Mouse (Mus musculus) forebrain, embryonic 15.5 days (tissue): ENCODE data around the gene Ap3s2. TPM values are rescaled to one million over a fixed set of nuclear protein-coding genes. Genes with fewer than 3 reads are reported as not detected.

ENCODE experiments used
- ATAC-seq: fragments of 200-750 bp; cut with Nextera tagmentation; replicated peaks from 2 replicates; pipeline ENCODE4 v1.8.0; 2017; ENCODE audit warnings: mild to moderate bottlenecking, moderate TSS enrichment, moderate library complexity
- H3K27ac ChIP-seq: fragments of 300-500 bp; sonication (generic); replicated peaks from 2 replicates; pipeline ENCODE4 v1.5.1; 2015; ENCODE audit warnings: mild to moderate bottlenecking, inconsistent platforms
- H3K27me3 ChIP-seq: fragments of 300-500 bp; sonication (generic); 2 replicates; pipeline ENCODE4 v1.6.1; 2015; ENCODE audit warnings: inconsistent platforms
- H3K36me3 ChIP-seq: fragments of 300-500 bp; sonication (generic); 2 replicates; pipeline ENCODE4 v1.6.1; 2015; ENCODE audit warnings: mild to moderate bottlenecking, inconsistent platforms
- H3K4me1 ChIP-seq: fragments of 300-500 bp; sonication (generic); 2 replicates; pipeline ENCODE4 v1.6.1; 2015; ENCODE audit warnings: inconsistent platforms
- H3K4me2 ChIP-seq: fragments of 300-500 bp; sonication (generic); replicated peaks from 2 replicates; pipeline ENCODE4 v1.6.1; 2015; ENCODE audit warnings: mild to moderate bottlenecking, inconsistent platforms
- H3K4me3 ChIP-seq: fragments of 300-500 bp; sonication (generic); 2 replicates; pipeline ENCODE4 v1.5.1; 2015; ENCODE audit warnings: mild to moderate bottlenecking, inconsistent platforms
- H3K9ac ChIP-seq: fragments of 300-500 bp; sonication (generic); replicated peaks from 2 replicates; pipeline ENCODE4 v1.6.1; 2015; ENCODE audit warnings: mild to moderate bottlenecking, inconsistent platforms
- H3K9me3 ChIP-seq: fragments of 300-500 bp; sonication (generic); 2 replicates; pipeline ENCODE4 v1.6.1; 2016; ENCODE audit warnings: inconsistent platforms
- WGBS: fragments of 180-500 bp; shearing (Covaris S2); methylation state at CpG from one replicate; pipeline ENCODE4 v1.1.7; 2015; ENCODE audit warnings: mixed read lengths; 5-methylcytosine and 5-hydroxymethylcytosine counted together
- polyA plus RNA-seq: library from polyadenylated mRNA; unstranded; fragments of >200 nt; fragmentation: Nextera tagmentation; extraction: Ambion mirVana; gene quantifications from 2 replicates; pipeline ENCODE4 v1.2.1, GENCODE M21; 2015

The Ap3s2 gene
- polyA plus RNA-seq, 1 experiment from 2014 or later, result 42.7 TPM

- H3K36me3 ChIP-seq, result peaks cover 50% of the 10 kb centered on the region
- H3K4me2 ChIP-seq, result no peak overlapping the region
- ATAC-seq, result no peak
- H3K4me1 ChIP-seq, result no peaks in the 10 kb centered on the region
- H3K9me3 ChIP-seq, result no peaks in the 10 kb centered on the region
- no peak overlapping the region for H3K4me3 ChIP-seq
- H3K27me3 ChIP-seq, result no peaks in the 10 kb centered on the region
- no peak overlapping the region for H3K9ac ChIP-seq
- no peak overlapping the region for H3K27ac ChIP-seq
- 96% methylated on average over 6 of the region's 6 CpGs for WGBS
Measured at GRCm38 (mm10) chr7:79881901-79882300, 38.5 kb downstream of the Ap3s2 start.

DNA sequence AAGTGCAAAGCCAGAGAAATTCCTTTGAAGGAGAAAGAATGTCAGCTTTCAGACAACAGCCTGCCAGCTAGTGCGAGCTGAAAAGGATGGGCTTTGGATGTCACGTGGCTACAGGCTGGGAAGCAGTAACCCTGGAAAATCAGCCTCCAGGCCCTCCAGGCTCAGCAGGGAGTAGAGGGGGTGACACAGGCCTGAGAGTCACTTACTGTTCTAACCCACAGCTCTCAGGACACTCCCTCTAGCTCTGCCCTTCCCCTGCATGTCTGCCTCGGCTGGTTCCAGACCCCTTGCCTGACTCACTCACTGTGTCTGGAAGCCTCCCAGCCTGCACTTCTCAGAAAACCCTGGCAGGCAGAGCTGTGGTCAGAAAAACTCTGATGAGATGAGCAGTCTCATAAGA lies 39.5 kb downstream of the Ap3s2 start:
- 61% methylated on average over 3 of the region's 3 CpGs for WGBS
- Histone ChIP-seq H3K27ac (no peak overlapping the region), H3K4me2 (no peak overlapping the region), H3K4me3 (no peak overlapping the region), H3K27me3 (no peaks in the 10 kb centered on the region), H3K36me3 (peaks cover 50% of the 10 kb centered on the region), H3K9ac (no peak overlapping the region), H3K4me1 (no peaks in the 10 kb centered on the region), H3K9me3 (no peaks in the 10 kb centered on the region)
- no peak for ATAC-seq

- Histone ChIP-seq H3K4me2 (no peak overlapping the region), H3K9me3 (no peaks in the 10 kb centered on the region), H3K4me3 (no peak overlapping the region), H3K9ac (no peak overlapping the region), H3K36me3 (peaks cover 42% of the 10 kb centered on the region), H3K27me3 (no peaks in the 10 kb centered on the region), H3K4me1 (no peaks in the 10 kb centered on the region), H3K27ac (no peak overlapping the region)
- no peak for ATAC-seq
- WGBS, result 93% methylated on average over 6 of the region's 6 CpGs
Measured at GRCm38 (mm10) chr7:79880033-79880432, 40.4 kb downstream of the Ap3s2 start.

DNA sequence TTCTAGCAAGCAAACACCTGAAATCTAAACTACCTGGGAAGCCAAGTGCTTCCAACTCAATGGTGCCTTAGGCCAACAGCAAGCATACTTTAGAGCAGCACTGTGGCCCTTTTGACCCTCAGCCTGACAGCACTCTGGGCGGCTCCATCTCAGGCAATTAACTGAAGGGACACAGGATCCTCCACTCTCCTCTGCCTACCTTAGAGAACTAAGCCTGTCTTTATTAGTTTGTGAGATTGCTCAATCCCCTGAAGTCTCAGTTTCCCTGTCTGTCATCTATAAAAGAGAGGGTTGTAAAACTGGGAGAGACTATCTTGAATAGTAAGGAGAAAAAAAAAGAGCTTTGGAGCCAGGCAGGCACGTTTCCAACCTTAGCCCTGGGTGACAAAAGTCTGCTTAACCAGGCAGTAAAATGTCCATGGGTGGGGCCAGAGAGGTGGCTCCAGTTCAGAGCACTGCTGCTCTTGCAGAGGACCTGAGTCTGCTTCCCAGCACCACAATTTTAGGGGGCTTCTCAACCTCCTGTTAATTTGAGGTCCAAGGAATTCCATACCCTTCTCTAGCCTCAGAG lies 41.9 kb downstream of the Ap3s2 start:
- Histone ChIP-seq H3K36me3 (peaks cover 37% of the 10 kb centered on the region), H3K9me3 (no peaks in the 10 kb centered on the region), H3K27me3 (no peaks in the 10 kb centered on the region), H3K4me2 (no peak overlapping the region), H3K4me1 (no peaks in the 10 kb centered on the region), H3K4me3 (no peak overlapping the region), H3K27ac (no peak overlapping the region), H3K9ac (no peak overlapping the region)
- WGBS, result 73% methylated on average over 2 of the region's 2 CpGs
- ATAC-seq, result no peak

DNA sequence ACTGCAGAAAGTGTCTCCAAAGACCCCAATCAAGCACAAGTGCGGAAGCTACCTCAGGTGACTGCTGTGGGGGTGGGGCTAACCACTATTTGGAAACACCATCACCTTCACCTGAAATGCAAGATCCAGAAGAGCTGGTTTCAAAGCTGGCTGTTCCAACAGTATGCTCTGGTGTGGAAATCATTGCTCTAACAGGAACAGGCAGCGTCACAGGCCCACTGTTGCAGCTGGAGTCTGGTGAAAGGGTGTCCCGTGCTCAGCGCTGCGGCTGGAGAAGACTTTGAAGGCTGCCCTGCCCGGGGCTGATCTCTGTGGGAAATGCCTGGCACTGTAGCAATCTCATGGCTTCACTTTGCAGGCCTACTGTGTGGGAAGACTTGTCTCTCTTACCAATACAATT lies 47.0 kb downstream of the Ap3s2 start:
- H3K4me2 ChIP-seq, result no peak overlapping the region
- H3K27ac ChIP-seq, result no peak overlapping the region
- H3K9ac ChIP-seq, result no peak overlapping the region
- ATAC-seq, result no peak
- no peaks in the 10 kb centered on the region for H3K9me3 ChIP-seq
- no peaks in the 10 kb centered on the region for H3K27me3 ChIP-seq
- H3K36me3 ChIP-seq, result no peaks in the 10 kb centered on the region
- 84% methylated on average over 6 of the region's 6 CpGs for WGBS
- H3K4me3 ChIP-seq, result no peak overlapping the region
- no peaks in the 10 kb centered on the region for H3K4me1 ChIP-seq

- Histone ChIP-seq H3K4me1 (no peaks in the 10 kb centered on the region), H3K27ac (no peak overlapping the region), H3K27me3 (no peaks in the 10 kb centered on the region), H3K36me3 (no peaks in the 10 kb centered on the region), H3K4me2 (no peak overlapping the region), H3K9ac (no peak overlapping the region), H3K9me3 (no peaks in the 10 kb centered on the region), H3K4me3 (no peak overlapping the region)
- no peak for ATAC-seq
- whole genome bisulfite sequencing, result 93% methylated on average over 6 of the region's 6 CpGs
Measured at GRCm38 (mm10) chr7:79871797-79872345, 48.6 kb downstream of the Ap3s2 start.

DNA sequence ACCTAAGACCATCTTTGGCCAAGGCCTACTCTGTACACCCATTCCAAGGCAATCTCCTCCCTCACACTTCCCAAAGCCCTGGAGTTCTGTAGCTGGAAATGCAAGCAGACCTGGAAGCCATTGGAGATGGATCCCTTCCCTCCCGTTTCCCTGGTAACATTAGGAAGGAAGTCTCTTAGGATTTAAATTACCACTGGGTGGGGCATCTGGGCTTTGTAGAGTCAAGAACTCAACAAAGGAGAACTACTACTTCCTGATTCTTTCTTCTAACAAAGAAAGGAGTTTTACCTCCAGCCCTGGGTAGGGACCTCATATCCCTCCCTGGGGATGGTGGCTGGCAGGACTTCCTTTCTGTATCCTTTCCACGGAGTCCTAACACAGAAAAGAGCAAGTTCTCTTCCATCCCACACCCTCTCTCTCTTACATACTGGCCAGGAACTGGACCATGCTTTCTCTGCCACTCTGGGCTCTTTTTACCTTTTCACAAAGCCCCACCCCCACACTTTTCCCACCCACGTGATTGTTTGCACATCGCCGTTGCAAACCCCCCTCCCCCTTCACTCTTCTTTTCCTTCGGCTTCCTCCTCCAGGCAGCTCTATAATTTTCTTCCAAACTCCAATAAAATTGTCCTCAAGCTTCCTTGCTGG lies 51.3 kb downstream of the Ap3s2 start:
- H3K27me3 ChIP-seq, result no peaks in the 10 kb centered on the region
- H3K9me3 ChIP-seq, result no peaks in the 10 kb centered on the region
- 48% methylated on average over 6 of the region's 6 CpGs for WGBS

GRCm38 (mm10) chr7:79868475-79868874 lies 52.0 kb downstream of the Ap3s2 start:
- no peaks in the 10 kb centered on the region for H3K27me3 ChIP-seq
- H3K4me2 ChIP-seq, result no peak overlapping the region
- H3K4me3 ChIP-seq, result no peak overlapping the region
- H3K9ac ChIP-seq, result no peak overlapping the region
- H3K9me3 ChIP-seq, result no peaks in the 10 kb centered on the region
- no peaks in the 10 kb centered on the region for H3K36me3 ChIP-seq
- ATAC-seq, result no peak
- no peaks in the 10 kb centered on the region for H3K4me1 ChIP-seq
- H3K27ac ChIP-seq, result no peak overlapping the region
- 77% methylated on average over 7 of the region's 7 CpGs for WGBS

More for the DNA sequence above, 51.3 kb downstream of the Ap3s2 start:
- H3K4me1 ChIP-seq, result no peaks in the 10 kb centered on the region
- no peaks in the 10 kb centered on the region for H3K36me3 ChIP-seq
- no peak overlapping the region for H3K4me3 ChIP-seq
- H3K4me2 ChIP-seq, result no peak overlapping the region
- H3K9ac ChIP-seq, result no peak overlapping the region
- ATAC-seq, result no peak
- H3K27ac ChIP-seq, result no peak overlapping the region

DNA sequence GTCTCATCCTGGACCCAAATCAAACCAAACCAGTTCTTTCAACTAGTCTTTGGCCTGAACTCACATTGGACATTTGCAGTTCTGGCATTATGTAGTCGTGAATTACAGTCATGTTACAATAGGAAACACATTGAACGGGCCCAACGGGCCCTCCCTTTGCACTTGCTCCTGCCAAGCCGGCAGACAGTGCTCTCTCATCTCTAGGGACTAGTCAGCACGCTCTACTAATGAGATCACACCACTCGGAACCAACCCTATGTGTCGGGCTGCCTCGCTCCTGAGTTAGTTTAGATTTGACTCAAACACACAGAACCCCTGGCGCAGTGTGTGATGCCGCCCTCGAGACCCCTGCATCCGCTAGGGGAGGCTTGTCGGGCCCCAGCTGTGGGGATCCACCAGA lies 52.6 kb downstream of the Ap3s2 start:
- no peaks in the 10 kb centered on the region for H3K9me3 ChIP-seq
- no peak for ATAC-seq
- no peaks in the 10 kb centered on the region for H3K4me1 ChIP-seq
- no peak overlapping the region for H3K4me3 ChIP-seq
- H3K27ac ChIP-seq, result no peak overlapping the region
- no peaks in the 10 kb centered on the region for H3K27me3 ChIP-seq
- WGBS, result 72% methylated on average over 13 of the region's 13 CpGs
- H3K9ac ChIP-seq, result no peak overlapping the region
- H3K36me3 ChIP-seq, result no peaks in the 10 kb centered on the region
- no peak overlapping the region for H3K4me2 ChIP-seq

DNA sequence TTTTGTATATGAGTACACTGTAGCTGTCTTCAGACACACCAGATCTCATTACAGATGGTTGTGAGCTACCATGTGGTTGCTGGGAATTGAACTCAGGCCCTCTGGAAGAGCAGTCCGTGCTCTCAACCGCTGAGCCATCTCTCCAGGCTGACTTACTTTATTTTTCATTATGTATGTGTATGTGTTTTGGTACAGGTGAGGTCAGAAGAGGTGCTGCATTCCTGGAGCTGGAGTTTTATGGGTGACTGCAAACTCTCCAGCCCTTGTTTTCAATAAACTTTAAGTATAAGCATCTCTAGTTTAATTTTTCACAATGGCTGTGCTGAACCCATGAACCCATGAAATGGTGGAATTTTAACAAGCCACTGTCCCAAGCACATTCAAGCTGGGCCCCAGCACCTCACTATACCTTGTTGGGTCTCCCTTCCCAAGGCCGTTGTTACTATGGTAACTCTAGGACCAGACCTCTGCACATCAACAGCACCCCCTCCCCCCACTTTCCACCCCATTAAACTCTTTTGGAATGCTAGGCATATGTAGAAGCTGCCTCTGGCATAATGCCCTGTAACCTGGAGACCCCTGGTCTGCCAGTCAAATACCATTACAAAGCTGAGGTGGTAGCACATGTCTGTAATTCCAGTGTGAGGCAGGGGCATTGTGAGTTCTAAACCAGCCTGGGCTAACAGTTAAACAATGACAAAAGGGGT lies 54.0 kb downstream of the Ap3s2 start:
- no peaks in the 10 kb centered on the region for H3K4me1 ChIP-seq
- H3K36me3 ChIP-seq, result no peaks in the 10 kb centered on the region
- H3K9me3 ChIP-seq, result no peaks in the 10 kb centered on the region
- no peak overlapping the region for H3K9ac ChIP-seq
- WGBS, result 67% methylated on average over 3 of the region's 3 CpGs
- no peak for ATAC-seq
- H3K27me3 ChIP-seq, result no peaks in the 10 kb centered on the region
- no peak overlapping the region for H3K4me2 ChIP-seq
- no peak overlapping the region for H3K4me3 ChIP-seq
- H3K27ac ChIP-seq, result no peak overlapping the region

GRCm38 (mm10) chr7:79861794-79862193 lies 58.7 kb downstream of the Ap3s2 start:
- H3K4me1 ChIP-seq, result no peaks in the 10 kb centered on the region
- no peak overlapping the region for H3K27ac ChIP-seq
- no peaks in the 10 kb centered on the region for H3K9me3 ChIP-seq
- ATAC-seq, result no peak
- 90% methylated on average over 8 of the region's 8 CpGs for WGBS
- H3K9ac ChIP-seq, result no peak overlapping the region
- H3K4me2 ChIP-seq, result no peak overlapping the region
- H3K27me3 ChIP-seq, result no peaks in the 10 kb centered on the region
- H3K36me3 ChIP-seq, result no peaks in the 10 kb centered on the region
- no peak overlapping the region for H3K4me3 ChIP-seq

- H3K4me2 ChIP-seq, result no peak within 1 kb of the TSS
- H3K9ac ChIP-seq, result no peak within 1 kb of the TSS
- no peak within 1 kb of the TSS for H3K27ac ChIP-seq
- WGBS, result 84% methylated on average over 9 of the region's 9 CpGs
- H3K4me1 ChIP-seq, result no peaks in the 10 kb centered on the region
- H3K4me3 ChIP-seq, result no peak within 1 kb of the TSS
- H3K9me3 ChIP-seq, result no peaks in the 10 kb centered on the region
- no peaks in the 10 kb centered on the region for H3K36me3 ChIP-seq
- ATAC-seq, result no peak
- no peaks in the 10 kb centered on the region for H3K27me3 ChIP-seq
Measured at GRCm38 (mm10) chr7:79860811-79861210, 59.6 kb downstream of the Ap3s2 start, which contains the start of gene Anpep. TSS of gene Anpep (minus strand) at chr7:79861059.
